ENCODE assay signal across 16 mouse cellular contexts in the genomic region with DNA sequence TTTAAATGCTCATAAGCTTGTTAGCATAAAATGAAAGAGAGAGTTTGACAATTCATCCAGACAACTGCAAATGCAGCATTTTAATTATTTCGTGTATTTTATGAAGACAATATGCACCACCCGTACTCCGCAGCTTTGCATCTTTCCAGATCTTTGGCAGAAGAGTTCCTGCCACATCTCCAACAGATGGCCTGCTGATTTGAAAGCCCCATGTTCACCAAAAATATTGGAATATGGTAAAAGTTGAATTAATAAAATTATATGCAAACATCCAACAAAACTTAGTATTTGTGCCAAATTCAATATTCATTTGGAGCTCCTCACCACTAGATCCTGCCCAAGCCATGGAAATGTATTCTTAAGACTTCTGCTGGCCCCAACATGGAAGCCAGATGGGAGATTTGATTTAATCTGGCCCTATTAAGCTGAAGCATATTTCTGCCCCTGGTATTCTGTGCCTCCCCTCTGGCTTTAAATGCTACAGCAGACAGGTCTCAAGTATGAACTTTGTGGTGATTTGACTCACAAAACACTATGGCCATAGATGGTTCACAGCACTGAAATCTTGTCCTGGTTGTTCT.
"Had no signal": no experiment of that assay in that cellular context is flagged by ENCODE, and none has a peak within 500 bp of the region (broad histone marks: within the 10 kb centered on the region; RNA-seq: fewer than 3 reads in every experiment).

No protein-coding gene starts in this region.

- H3K27ac ChIP-seq: kidney, postnatal 0 days; limb, embryonic 10.5 days; liver, embryonic 15.5 days; midbrain, embryonic 10.5 days; neural tube, embryonic 15.5 days had no signal

- H3K4me2 ChIP-seq: liver, embryonic 11.5 days; liver, embryonic 15.5 days; neural tube, embryonic 15.5 days had no signal

- H3K4me1 ChIP-seq: limb, embryonic 10.5 days; liver, embryonic 15.5 days; midbrain, embryonic 10.5 days had no signal

- ATAC-seq: lung, postnatal 0 days had no signal

- H3K4me3 ChIP-seq: limb, embryonic 10.5 days; liver, embryonic 15.5 days; midbrain, embryonic 10.5 days; myocyte; neural tube, embryonic 15.5 days had no signal

- H3K9ac ChIP-seq: liver, embryonic 15.5 days; neural tube, embryonic 15.5 days had no signal

- H3K36me3 ChIP-seq: limb, embryonic 10.5 days; liver, embryonic 15.5 days; midbrain, embryonic 10.5 days; neural tube, embryonic 15.5 days had no signal

- H3K9me3 ChIP-seq: limb, embryonic 10.5 days; liver, embryonic 15.5 days; midbrain, embryonic 10.5 days; neural tube, embryonic 15.5 days had no signal

- H3K27me3 ChIP-seq: liver, embryonic 15.5 days; neural tube, embryonic 15.5 days had no signal

- DNase-seq: kidney, adult 9 months; kidney, postnatal 36 days; lung, adult 2 months; lung, postnatal 36 days; midbrain, embryonic 14.5 days; right cerebral cortex, adult 18-20 months; right cerebral cortex, postnatal 25 days; thymus, postnatal 4 days had no signal
